Mouse (Mus musculus): Measurements from ENCODE around the gene Dbf4. TPM values are rescaled to one million over a fixed set of nuclear protein-coding genes. Genes with fewer than 3 reads are reported as not detected.

The Dbf4 gene
- polyA plus RNA-seq (2017; shearing (Covaris generic)), result 10 to 100 TPM; 21.4 to 29.5 TPM

GRCm38 (mm10) chr5:8422157-8422931, at the start of gene Dbf4, which contains the start of gene Slc25a40:
Gene Dbf4, minus strand, starts transcription at chr5:8422716.
Gene Slc25a40, plus strand, starts transcription at chr5:8422850.

GRCm38 (mm10) chr5:8367614-8368327, 54.7 kb downstream of the Dbf4 start, which contains the start of gene Adam22:
Gene Adam22, minus strand, starts transcription at chr5:8368160.

Other genes starting within 250 kb of the Dbf4 start
- 1 to 10 TPM in 1 of 2 experiments, under 1 TPM in 1; 0.40 to 1.1 TPM for gene Adam22, start 54.6 kb downstream of the Dbf4 start, polyA plus RNA-seq (2017; shearing (Covaris generic))
- gene Slc25a40, start 134 bp upstream of the Dbf4 start, polyA plus RNA-seq (2017; shearing (Covaris generic)), result 10 to 100 TPM; 19.9 to 24.2 TPM
- gene Rundc3b, start 200.2 kb upstream of the Dbf4 start, polyA plus RNA-seq (2017; shearing (Covaris generic)), result 10 to 100 TPM; 12.6 to 17.1 TPM
- 10 to 100 TPM; 14.2 to 53.5 TPM for gene Abcb1a, start 237.4 kb upstream of the Dbf4 start, polyA plus RNA-seq (2017; shearing (Covaris generic))